Mouse (Mus musculus): ENCODE data around the gene I0C0044D17Rik.

Gene I0C0044D17Rik

DNA sequence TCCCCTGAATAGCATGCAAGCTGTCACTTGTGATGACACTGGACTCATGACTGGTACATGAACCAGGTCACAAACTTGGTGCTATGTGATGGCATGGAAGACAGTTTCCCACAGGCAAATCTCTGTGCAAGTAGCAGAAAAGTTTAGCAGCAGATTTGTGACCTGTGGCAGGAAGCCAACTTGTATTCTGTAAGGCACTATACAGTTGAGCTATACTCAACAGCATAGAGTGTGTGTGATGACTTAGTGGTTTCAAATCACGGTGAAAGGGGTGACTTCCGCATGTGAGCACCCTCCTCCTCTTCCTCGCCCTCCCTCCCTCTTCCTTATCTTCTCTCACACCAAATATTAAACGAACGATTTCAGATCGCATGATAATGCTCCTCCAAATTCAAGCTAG lies 46.2 kb downstream of the I0C0044D17Rik start:
- no peak for DNase-seq (ENCODE audit: low spot score in 2 of 2)

DNA sequence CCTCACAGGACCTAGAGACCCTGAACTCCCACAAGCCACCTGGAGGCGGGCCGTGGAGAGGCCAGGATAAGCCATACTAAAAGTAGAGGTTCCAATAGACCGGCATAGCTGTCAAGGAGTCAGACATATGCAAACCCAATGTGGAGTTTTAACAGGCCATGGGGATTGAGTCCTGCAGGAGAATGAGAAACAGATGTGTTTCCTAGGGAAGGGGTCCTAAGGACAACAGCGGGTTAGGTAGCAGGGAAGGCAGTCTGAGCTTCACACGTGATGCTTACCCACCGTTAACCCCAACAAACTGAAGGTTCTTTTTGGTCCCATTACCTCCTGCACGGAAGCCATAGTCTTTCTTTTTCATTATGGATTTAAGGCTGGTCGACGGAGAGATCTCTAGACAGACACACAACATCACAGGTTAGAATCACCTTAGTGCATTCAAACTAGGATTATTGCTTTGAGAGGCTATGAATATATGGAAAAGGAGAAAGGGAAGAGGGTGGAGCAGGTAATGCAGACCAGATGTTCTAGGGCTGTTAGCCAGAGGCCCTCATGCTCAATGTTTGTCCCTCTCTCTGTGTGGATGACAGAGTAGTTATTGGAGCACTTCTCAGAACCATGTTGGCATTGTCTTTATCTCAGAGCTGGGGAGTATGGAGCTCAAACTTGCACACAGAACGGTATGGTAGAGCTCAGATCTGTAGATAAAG lies 46.8 kb downstream of the I0C0044D17Rik start:
- no peak for DNase-seq (ENCODE audit: low spot score in 2 of 2)

DNA sequence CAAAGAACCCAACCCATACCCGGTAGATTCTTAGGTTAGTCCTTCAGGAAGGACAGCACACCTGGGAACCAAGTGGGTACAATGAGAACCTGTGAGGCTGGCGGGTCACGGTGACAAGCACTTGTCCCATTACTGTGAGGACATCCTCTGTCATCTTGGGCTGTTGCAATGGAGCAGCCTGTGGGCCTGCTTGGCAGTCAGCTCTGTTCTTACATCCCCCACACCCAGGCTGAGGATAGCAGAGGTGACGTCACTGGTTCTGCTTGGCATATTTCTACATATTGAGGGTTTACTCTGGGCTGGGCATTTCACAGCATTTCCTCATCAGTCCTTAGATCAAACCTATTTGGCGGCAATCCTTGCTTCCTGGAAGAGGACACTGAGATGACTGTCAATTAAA lies 49.9 kb downstream of the I0C0044D17Rik start:
- no peak for DNase-seq (ENCODE audit: low spot score in 2 of 2)
